Mouse (Mus musculus) Muller cell, postnatal 12 days (primary cell): Measurements from ENCODE around the gene Klre1.
"Not testable (repeated sequence)": the region's sequence is repeated elsewhere in the genome, so short reads cannot be mapped to it uniquely, and the experiment has no call there.

Source experiments
- DNase-seq: peaks from one replicate; pipeline ENCODE4 v3.0.0-alpha.2; 2015; ENCODE audit errors: inconsistent ontology term

Klre1 gene

GRCm38 (mm10) chr6:129583014-129583413, 5.3 kb downstream of the Klre1 start:
- DNase-seq: no peak

DNA sequence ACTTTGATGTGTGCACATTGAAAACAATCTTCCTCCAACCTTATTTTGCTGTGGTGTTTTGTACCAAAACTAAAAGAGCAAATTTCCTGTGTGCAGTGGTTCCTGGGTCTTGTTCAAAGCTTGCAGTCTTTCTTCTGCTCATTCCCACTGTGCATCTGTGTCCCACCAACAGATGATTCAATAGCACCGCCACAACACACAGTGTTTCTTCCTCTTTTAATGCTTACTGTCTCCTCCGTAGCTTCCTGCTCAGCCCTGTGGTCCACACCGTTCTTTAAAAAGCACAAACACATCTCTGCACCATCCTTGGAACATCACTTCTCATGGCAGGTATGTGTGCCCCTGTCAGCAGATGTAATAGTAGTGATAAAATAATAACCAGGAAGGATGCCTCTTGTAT, 13.8 kb downstream of the Klre1 start, which contains the start of gene Klrd1:
Gene Klrd1 (plus strand): TSS at position 275 of the 400 bp plus-strand sequence.
- DNase-seq: no peak

DNA sequence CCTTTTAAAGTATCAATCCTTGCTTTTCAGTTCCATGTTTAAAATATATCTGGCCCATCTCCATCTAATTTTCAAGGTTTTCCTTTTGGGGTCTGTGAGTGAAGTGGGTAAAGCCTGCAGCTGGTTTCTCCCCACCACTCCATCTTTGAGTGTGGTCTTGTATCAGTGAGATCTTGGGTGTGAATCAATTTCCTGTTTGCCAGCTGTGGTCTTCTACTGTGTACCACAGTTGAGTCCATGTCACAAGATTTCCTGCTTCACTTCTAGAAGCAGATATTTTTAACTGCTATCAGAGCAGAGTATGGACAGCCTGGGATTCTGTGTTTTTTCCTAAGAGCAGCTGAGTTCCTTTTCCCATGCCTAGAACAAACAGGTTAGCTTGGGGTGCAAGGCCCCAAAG, 30.7 kb downstream of the Klre1 start:
- DNase-seq: no peak

- no peak for DNase-seq
These were observed 46.0 kb downstream of the Klre1 start, which contains the start of gene Klrk1 for GRCm38 (mm10) chr6:129623735-129624134. Gene Klrk1 (minus strand): TSS chr6:129623864.

DNA sequence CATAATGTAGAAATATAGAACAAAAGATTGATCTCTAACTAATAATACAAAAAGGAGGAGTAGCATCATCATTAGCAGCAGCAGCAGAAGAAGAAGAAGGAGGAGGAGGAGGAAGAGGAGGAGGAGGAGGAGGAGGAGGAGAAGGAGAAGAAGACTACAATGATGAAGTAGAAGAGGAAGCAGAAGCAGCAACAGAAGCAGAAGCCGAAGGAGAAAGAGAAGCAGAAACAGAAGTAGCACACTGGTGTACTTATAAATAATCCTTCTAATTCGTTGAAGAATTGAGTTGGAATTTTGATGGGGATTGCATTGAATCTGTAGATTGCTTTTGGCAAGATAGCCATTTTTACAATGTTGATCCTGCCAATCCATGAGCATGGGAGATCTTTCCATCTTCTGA, 53.3 kb downstream of the Klre1 start:
- not testable (repeated sequence) for DNase-seq
